Mouse (Mus musculus): Measurements from ENCODE around the gene Slc2a10. TPM values are rescaled to one million over a fixed set of nuclear protein-coding genes. Genes with fewer than 3 reads are reported as not detected.
A peak's percentile ranks its signal among the peaks of the same experiment; 100 is the strongest.

Gene Slc2a10
- polyA plus RNA-seq, 1 experiment from 2014 or later = 4.4 TPM

DNA sequence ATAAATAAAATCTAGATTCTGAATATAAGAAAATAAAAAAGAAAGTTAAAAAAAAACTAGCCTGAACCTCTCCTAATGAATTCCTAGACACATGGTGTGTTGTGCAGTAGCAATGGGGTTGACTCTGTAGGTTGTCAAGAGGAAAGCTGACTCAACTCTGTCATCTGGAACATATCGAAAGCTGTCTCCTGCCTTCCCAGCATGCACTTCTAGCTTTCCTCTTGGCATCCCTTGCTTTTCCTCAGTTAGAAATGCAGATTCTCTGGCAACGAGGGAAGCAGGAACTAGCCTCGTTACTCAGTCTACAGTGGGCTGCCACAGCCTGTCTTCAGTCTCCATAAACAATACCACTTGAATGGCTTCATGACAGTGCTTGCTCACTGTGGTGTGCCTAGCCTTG lies 17.8 kb upstream of the Slc2a10 start:
- H3K36me3 ChIP-seq = peaks cover 18% of the 10 kb centered on the region
- H3K27me3 ChIP-seq = no peaks in the 10 kb centered on the region
- no peak overlapping the region for H3K4me3 ChIP-seq
- H3K27ac ChIP-seq (replicated peaks) = no peak overlapping the region
- peaks cover 10% of the 10 kb centered on the region for H3K4me1 ChIP-seq
- no peaks in the 10 kb centered on the region for H3K9me3 ChIP-seq
- ATAC-seq (ENCODE audit: low FRiP score, low read depth) = no peak
- H3K4me2 ChIP-seq (replicated peaks) = no peak overlapping the region
- WGBS = 84% methylated on average over 3 of the region's 3 CpGs
- no peak overlapping the region for H3K9ac ChIP-seq (replicated peaks)

DNA sequence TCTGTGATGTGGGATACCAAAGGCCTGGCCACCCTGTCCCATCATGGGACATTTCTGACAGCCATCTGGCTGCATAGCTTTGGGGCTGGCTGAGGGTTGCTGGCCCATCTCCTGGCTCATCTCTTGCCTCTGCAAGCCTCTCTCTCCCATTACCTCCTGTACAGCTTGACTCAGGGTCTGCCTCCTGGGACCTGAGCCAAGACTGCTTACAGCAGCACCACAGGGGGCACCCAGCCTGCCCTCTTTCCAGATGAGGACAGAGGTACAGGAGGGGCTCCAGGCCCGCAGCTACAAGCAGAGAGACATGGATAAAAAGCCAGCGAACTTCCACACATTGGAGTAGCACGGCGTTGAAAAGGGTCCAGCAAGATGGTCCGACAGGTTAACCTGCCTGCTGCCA lies 17.2 kb upstream of the Slc2a10 start:
- H3K9me3 ChIP-seq = no peaks in the 10 kb centered on the region
- no peak overlapping the region for H3K4me2 ChIP-seq (replicated peaks)
- H3K27me3 ChIP-seq = no peaks in the 10 kb centered on the region
- peaks cover 10% of the 10 kb centered on the region for H3K4me1 ChIP-seq
- H3K9ac ChIP-seq (replicated peaks) = no peak overlapping the region
- peaks cover 20% of the 10 kb centered on the region for H3K36me3 ChIP-seq
- no peak overlapping the region for H3K27ac ChIP-seq (replicated peaks)
- ATAC-seq (ENCODE audit: low FRiP score, low read depth) = no peak
- 77% methylated on average over 5 of the region's 5 CpGs for WGBS
- H3K4me3 ChIP-seq = no peak overlapping the region

DNA sequence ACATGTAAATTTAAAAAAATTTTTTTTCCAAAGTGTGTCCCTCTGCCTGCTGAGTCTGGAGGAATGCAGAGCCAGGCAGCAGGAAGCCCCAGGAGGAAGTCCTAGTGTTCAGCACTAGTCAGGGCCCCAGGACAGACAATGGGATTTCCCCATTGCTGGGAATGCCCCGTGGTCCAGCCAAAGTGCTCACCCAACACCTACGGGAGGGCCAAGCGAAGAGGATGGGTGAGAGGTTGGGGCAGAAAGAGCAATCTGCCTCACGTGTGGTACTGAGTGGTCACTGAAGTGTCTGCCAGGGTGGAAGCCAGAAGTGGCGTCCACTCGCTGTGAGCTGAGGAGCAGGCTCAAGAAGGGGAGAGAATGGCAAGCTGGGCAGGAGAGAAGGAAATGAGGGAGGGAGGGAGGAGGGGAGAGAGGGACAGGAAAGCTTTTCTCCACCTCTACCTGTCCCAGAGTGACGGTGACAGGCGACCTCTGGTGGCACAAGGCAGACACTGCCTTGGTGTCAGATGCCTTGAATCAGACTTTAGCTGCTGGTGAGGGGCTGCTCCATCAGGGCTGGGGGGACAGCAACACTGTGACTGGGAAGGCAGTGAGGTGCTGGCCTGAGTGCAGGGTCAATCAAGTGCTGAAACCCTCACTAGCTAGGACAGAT lies 16.6 kb upstream of the Slc2a10 start:
- Histone ChIP-seq H3K9ac (replicated peaks) (no peak overlapping the region), H3K27ac (replicated peaks) (no peak overlapping the region), H3K9me3 (no peaks in the 10 kb centered on the region), H3K36me3 (peaks cover 20% of the 10 kb centered on the region), H3K4me2 (replicated peaks) (no peak overlapping the region), H3K4me1 (peaks cover 13% of the 10 kb centered on the region), H3K27me3 (no peaks in the 10 kb centered on the region), H3K4me3 (no peak overlapping the region)
- peak; percentile 27; the same call in 1 of the 2 replicates for ATAC-seq (ENCODE audit: low FRiP score, low read depth)
- 33% methylated on average over 8 of the region's 8 CpGs for WGBS

DNA sequence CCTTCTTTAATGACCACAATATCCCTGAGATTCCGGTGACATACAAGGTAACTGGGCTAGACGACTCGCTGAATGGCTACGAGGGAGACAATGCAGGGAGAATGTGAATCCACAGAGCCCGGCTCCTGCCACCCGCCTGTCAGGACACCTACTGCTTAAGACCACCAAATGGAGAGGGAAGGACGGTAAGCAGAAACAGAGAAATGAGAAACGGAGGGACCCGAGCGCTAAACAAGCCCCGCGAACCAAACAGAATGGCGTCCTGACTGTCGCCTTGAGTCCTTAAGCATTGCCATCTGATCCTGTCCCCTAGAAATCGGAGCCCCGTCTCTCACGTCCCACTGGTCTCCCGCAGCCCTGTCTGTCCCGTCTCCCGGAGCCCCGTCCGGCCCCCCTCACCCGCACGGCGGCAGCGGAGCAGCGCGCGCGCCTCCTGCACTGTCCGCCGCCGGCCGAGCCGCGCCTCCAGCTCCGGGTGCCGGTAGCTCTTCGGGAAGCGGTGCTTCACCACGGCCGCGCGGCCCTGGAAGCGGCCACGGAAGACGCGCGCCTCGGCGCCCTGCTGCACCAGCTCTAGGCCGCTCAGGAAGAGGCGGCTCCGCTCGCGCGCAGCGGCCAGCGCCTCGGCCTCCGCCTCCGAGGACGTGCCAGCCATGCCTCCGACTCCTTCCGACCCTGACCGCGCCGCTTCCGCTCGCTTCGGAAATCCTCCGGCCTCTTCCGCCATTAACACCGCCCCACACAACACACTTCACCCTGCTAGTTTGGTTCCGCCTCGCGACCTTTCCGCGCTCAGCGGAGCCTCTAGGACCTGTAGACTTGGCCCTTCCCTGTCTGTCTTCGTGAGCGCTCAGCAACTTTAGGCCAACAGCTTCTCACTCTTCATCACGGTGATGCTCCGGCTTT lies 10.7 kb upstream of the Slc2a10 start, which contains the start of gene Trp53rka:
Gene Trp53rka (minus strand): TSS at position 677 of the 906 bp plus-strand sequence.
- Histone ChIP-seq H3K9me3 (no peaks in the 10 kb centered on the region), H3K4me2 (replicated peaks) (peak within 1 kb of the TSS; percentile 84), H3K9ac (replicated peaks) (peak within 1 kb of the TSS; percentile 83), H3K36me3 (peaks cover 20% of the 10 kb centered on the region), H3K4me3 (peak within 1 kb of the TSS; percentile 80), H3K4me1 (peaks cover 24% of the 10 kb centered on the region), H3K27me3 (0 out of 2 replicates have a peak, but pooled peaks cover 3% of the 10 kb centered on the region), H3K27ac (replicated peaks) (peak within 1 kb of the TSS; percentile 88)
- 1% methylated on average over 52 of the region's 84 CpGs for WGBS
- ATAC-seq (ENCODE audit: low FRiP score, low read depth) = peak; percentile 86

DNA sequence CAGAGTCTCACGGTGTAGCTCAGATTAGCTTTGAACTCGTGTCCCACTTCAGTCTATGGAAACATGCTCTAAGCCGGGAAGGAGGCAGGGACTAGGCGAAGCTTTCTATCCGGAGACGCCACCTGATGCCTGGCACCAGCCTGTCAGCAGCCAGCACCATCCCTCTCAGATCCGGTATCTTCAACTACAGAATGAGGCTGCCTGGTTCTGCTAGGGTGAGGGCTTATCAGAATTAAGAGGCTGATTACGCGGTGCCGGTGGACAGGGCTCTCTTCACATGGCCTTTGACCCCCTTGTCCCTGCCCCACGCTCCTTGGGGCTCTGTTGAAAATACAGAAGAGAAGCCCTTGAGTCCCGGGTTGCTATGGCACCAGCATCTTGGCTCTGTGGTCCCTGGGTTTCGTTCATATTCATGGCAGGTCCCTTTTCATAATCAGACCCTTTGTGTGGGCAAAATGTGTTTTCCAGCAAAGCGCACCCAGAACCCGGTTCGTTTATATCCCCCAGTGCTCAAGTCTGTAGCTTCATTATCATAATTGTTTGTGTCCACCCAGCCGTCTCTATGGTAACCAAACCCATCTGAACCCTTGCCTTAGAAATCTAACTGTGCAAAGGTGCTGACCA lies 9.9 kb upstream of the Slc2a10 start:
- peak; percentile 70 for ATAC-seq (ENCODE audit: low FRiP score, low read depth)
- Histone ChIP-seq H3K27ac (replicated peaks) (peak overlapping the region; percentile 88), H3K27me3 (0 out of 2 replicates have a peak, but pooled peaks cover 3% of the 10 kb centered on the region), H3K9me3 (no peaks in the 10 kb centered on the region), H3K4me1 (peaks cover 24% of the 10 kb centered on the region), H3K4me2 (replicated peaks) (peak overlapping the region; percentile 84), H3K9ac (replicated peaks) (peak overlapping the region; percentile 83), H3K4me3 (peak overlapping the region; percentile 80), H3K36me3 (peaks cover 20% of the 10 kb centered on the region)
- WGBS = 6% methylated on average over 17 of the region's 17 CpGs

DNA sequence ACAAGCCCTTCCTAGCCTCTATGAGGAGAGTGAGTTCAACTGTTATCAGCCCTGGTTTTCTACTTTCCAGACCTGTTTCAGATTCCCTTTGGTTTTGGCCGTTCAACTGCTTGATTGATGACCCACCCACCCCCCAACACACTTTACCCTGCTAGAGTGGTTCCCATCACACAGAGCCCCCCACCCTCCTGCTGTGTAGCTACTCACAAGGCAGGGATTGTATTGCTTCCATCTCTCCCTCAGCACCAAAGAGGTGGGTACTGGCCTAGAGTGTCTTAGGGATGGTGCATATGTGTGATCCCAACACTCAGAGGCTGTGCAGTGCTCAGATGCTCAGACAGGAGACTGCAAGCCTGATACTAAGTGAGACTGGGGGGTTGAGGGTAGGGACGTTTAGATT lies 9.1 kb upstream of the Slc2a10 start:
- Histone ChIP-seq H3K9me3 (no peaks in the 10 kb centered on the region), H3K27me3 (0 out of 2 replicates have a peak, but pooled peaks cover 3% of the 10 kb centered on the region), H3K4me1 (peaks cover 24% of the 10 kb centered on the region), H3K4me2 (replicated peaks) (peak overlapping the region; percentile 84), H3K27ac (replicated peaks) (peak overlapping the region; percentile 88), H3K36me3 (peaks cover 15% of the 10 kb centered on the region), H3K9ac (replicated peaks) (no peak overlapping the region), H3K4me3 (no peak overlapping the region)
- ATAC-seq (ENCODE audit: low FRiP score, low read depth) = no peak
- WGBS = 60% methylated on average over 2 of the region's 2 CpGs

DNA sequence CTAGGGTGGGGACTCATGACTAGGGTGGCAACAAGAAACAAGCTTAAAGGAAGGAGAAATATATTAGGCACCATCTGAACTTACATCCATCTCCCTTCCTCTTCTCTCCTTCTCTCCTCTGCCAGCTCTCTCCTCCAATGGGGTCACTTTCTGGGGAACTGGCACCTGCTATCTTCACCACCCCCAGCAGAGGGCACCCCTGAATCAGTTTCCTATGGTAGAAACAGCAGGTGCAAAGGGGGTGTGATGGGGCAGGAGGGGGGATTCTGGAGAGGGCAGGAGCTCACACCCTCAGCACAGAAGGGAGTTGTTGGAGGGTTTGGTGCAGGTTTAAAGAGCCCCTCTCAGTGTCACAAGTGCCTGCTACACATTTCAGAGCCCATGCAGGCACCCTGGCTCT lies 7.3 kb upstream of the Slc2a10 start:
- Histone ChIP-seq H3K9ac (replicated peaks) (no peak overlapping the region), H3K27me3 (peaks cover 3% of the 10 kb centered on the region; the same call in 1 of the 2 replicates), H3K36me3 (no peaks in the 10 kb centered on the region), H3K4me2 (replicated peaks) (no peak overlapping the region), H3K4me1 (peaks cover 24% of the 10 kb centered on the region), H3K4me3 (no peak overlapping the region), H3K9me3 (no peaks in the 10 kb centered on the region), H3K27ac (replicated peaks) (no peak overlapping the region)
- ATAC-seq (ENCODE audit: low FRiP score, low read depth) = no peak

DNA sequence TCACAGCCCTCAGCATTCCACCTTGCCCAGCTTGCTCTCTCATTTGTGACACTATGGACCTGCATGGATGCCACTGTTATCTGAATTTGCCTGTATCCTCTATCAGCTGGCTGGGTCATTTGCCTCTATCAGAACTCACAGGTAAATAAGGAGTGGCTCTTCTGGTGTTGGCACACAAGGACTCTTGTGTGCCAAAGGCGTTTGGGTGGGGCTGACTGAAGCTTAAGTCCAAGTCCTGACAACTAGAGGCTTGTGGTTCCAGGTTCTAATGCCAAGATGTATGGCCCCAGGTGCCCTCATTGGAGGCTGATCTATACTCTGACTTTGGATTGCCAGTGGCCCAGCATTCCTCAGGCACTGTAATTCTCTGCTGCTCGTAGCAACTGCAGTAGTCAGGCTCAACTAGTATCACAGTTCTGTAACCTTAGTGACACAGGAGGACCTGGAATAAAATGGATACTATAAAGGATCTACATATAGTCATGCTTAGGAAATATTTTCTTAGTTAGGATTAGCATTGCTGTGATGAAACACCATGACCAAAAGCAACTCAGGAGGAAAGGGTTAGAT lies 5.8 kb upstream of the Slc2a10 start:
- Histone ChIP-seq H3K4me3 (no peak overlapping the region), H3K36me3 (no peaks in the 10 kb centered on the region), H3K27me3 (peaks cover 3% of the 10 kb centered on the region; the same call in 1 of the 2 replicates), H3K4me1 (peaks cover 18% of the 10 kb centered on the region), H3K9me3 (no peaks in the 10 kb centered on the region), H3K4me2 (replicated peaks) (no peak overlapping the region), H3K27ac (replicated peaks) (no peak overlapping the region), H3K9ac (replicated peaks) (no peak overlapping the region)
- WGBS = 83% methylated on average over 2 of the region's 2 CpGs
- ATAC-seq (ENCODE audit: low FRiP score, low read depth) = no peak

DNA sequence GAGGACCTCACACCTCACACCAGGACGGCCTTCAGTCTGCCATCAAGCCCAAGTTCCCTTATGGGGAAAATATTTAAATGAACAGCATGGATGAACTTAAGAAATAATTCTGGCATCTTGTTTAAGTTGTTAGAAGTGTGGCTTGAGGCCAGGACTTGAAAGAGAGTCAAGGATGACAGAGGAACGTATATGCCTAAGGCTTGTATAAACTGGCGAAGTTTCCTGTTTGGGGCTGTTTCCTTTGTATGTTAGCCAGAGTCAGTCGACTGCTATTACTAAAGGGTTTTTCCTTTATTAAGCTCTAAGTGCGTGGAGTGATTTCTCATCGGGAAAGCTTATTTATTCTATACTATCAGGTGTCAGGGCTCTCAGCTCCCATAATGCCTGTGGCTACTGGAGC lies 4.8 kb upstream of the Slc2a10 start:
- 80% methylated on average over 6 of the region's 6 CpGs for WGBS
- no peak overlapping the region for H3K4me2 ChIP-seq (replicated peaks)
- peaks cover 3% of the 10 kb centered on the region; the same call in 1 of the 2 replicates for H3K27me3 ChIP-seq
- no peaks in the 10 kb centered on the region for H3K9me3 ChIP-seq
- H3K36me3 ChIP-seq = no peaks in the 10 kb centered on the region
- H3K4me3 ChIP-seq = no peak overlapping the region
- no peak overlapping the region for H3K27ac ChIP-seq (replicated peaks)
- H3K9ac ChIP-seq (replicated peaks) = no peak overlapping the region
- ATAC-seq (ENCODE audit: low FRiP score, low read depth) = no peak
- H3K4me1 ChIP-seq = peaks cover 24% of the 10 kb centered on the region

DNA sequence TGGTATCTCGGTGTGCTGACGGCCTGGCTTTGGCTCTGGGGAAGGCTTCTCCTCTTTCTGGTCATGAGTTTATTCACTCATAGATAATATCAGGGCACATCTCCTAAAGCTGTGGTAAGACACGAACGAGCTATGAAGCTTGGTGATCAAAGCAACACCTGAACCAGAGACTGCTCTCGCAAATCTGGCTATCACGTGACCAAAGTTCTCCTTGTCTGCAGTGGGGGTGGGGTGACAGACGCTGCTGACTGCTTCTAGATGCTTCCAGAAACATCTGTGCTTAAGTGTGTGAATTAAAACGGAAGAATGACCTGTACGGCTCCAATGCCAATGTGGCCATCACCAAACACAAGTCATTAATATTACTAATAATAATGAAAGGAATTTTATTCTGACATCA lies 6.1 kb downstream of the Slc2a10 start:
- Histone ChIP-seq H3K27ac (replicated peaks) (no peak overlapping the region), H3K36me3 (no peaks in the 10 kb centered on the region), H3K4me3 (no peak overlapping the region), H3K9ac (replicated peaks) (no peak overlapping the region), H3K4me2 (replicated peaks) (no peak overlapping the region), H3K27me3 (0 out of 2 replicates have a peak, but pooled peaks cover 5% of the 10 kb centered on the region), H3K4me1 (peaks cover 13% of the 10 kb centered on the region), H3K9me3 (no peaks in the 10 kb centered on the region)
- no peak for ATAC-seq (ENCODE audit: low FRiP score, low read depth)
- WGBS = 82% methylated on average over 9 of the region's 9 CpGs

DNA sequence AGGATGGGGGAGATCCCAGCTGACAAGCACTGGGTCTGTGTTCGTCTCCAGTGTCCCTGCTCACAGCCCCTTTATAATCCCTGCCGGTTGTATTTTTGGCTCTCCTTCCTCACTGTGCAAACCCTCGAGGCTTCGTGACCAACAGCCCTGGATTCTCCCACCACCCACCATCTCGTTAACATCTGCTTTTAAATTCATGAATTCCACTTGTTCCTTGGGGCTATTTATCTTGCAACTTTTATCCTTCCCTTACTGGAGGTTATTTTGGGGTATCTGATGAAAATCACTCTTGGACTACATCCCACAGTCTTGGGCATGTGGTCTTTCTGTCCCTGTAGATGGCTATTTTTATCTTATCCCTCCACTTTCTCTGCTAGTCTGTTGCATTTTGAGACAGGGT lies 6.9 kb downstream of the Slc2a10 start:
- Histone ChIP-seq H3K9me3 (no peaks in the 10 kb centered on the region), H3K4me3 (no peak overlapping the region), H3K27me3 (0 out of 2 replicates have a peak, but pooled peaks cover 5% of the 10 kb centered on the region), H3K27ac (replicated peaks) (no peak overlapping the region), H3K4me2 (replicated peaks) (no peak overlapping the region), H3K9ac (replicated peaks) (no peak overlapping the region), H3K4me1 (peaks cover 13% of the 10 kb centered on the region), H3K36me3 (no peaks in the 10 kb centered on the region)
- no peak for ATAC-seq (ENCODE audit: low FRiP score, low read depth)
- 69% methylated on average over 5 of the region's 5 CpGs for WGBS

Measured in midbrain, embryonic 12.5 days (tissue).